Mouse (Mus musculus) urinary bladder, postnatal 25 days (tissue): Measurements from ENCODE around the gene Ube2b.

Experiments
- DNase-seq: peaks from one replicate; pipeline ENCODE4 v3.0.0; 2022; ENCODE audit warnings: low spot score

Ube2b gene

GRCm38 (mm10) chr11:51935636-51936434, 64.7 kb downstream of the Ube2b start:
- DNase-seq, result no peak
